Mouse (Mus musculus) naive thymus-derived CD4-positive, alpha-beta T cell, adult 2 months (primary cell): Measurements from ENCODE around the gene Tmem210.

Experiments
- DNase-seq: peaks from one replicate; pipeline ENCODE4 v3.0.0-alpha.2; 2011; ENCODE audit warnings: low read depth

The Tmem210 gene

GRCm38 (mm10) chr2:25297093-25297492 is 9.1 kb downstream of the Tmem210 start:
- DNase-seq: no peak

- DNase-seq: no peak
Observed at GRCm38 (mm10) chr2:25298046-25298445, 10.1 kb downstream of the Tmem210 start.

GRCm38 (mm10) chr2:25303452-25303851 is 15.5 kb downstream of the Tmem210 start:
- DNase-seq: no peak

DNA sequence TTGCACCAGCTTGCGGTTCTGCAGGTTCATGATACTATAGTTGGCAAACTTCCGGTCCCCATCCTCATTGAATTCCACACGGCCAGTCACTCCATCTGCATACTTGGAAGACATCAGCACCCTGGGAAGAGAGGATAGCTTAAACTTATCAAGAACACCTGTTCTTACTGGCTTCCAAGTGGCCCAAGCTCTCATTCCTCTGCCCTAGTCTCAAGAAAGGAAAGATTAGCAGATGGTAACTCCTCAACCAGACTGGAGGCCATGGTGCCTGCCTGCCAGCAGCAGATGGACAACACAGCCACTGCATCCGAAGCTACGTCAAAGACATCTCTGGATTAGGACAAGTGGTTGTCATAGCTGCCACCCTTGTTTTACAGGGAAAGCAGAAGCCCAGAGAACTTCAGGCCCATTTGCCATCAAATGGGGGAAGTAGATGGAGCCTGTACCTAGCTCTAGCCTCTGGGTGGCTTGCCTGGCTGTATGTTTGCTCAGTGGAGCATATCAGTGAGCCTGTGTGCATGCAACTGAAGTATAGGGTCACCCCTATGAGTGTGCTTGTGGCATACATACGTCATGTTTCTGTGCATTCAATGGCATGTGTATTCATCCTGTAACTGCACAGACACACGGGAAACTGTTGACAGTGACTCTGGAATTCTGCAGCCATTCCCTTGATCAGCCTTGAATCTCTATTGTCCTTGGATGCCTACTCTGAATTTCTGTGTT is 16.1 kb downstream of the Tmem210 start:
- no peak for DNase-seq

DNA sequence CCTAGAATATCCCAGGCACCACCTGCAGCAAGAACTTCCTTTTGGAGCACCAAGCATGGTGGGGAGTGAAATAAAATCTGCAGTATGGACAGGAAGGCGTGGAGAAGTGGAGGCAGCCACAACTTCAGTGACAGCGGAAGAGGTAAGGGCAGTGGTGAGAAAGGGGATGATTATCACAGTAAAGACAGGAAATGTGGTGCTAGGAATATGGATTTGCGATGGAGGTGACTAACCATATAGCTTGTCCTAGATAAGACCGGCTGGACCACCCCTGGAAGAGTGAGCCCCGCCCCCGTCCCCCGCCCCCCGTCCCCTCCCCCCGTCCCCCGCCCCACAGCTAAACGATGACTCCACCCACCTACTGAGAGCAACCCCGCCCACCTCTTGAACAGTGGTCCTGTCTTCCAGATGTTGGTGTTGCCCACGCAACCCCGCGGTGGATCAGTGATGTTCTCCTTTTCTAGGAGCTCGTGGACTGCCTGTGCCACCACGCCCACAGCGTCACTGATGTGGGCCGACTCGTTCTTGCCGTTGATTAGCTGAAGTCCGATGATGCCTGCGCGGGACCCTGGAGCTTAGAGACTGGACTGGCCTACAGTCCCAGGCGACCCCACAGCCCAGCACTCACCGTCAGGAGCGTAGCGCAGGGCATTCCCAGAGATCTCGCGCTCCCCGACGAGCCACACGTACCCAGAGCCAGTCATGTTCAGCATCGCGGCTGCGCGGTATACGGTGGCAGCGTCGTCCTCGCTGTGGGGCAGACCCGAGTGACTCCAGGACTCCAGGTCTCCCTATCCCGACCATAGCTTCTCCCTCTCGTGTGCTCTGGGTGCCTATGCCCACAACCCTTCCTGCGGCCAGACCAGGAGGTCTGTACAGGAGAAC is 17.0 kb downstream of the Tmem210 start:
- DNase-seq: peak; percentile 33

- DNase-seq: no peak
Observed at GRCm38 (mm10) chr2:25305587-25306359, 17.8 kb downstream of the Tmem210 start.

DNA sequence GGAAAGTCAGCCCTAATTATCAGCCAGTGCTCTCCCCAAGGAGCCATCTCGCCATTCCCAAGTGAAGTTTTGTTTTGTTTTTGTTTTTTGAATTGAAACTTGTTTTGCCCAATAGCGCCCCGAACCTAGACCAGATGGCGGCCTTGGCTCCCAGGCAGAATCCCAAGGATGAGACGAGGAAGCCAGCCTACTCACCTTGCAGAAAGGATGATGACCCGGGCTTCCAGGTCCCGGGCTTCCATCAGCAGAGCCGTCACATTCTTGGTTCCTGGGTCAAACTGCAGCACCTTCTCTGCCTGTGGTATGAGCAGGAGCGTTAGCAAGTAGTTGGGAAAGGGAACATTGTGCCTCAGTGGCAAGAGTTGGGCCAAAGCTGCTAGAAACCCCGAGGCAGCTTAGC is 22.2 kb downstream of the Tmem210 start:
- no peak for DNase-seq

GRCm38 (mm10) chr2:25310969-25311368 is 23.0 kb downstream of the Tmem210 start:
- DNase-seq: no peak

GRCm38 (mm10) chr2:25311491-25311891 is 23.5 kb downstream of the Tmem210 start:
- no peak for DNase-seq

GRCm38 (mm10) chr2:25318119-25318966 is 30.4 kb downstream of the Tmem210 start:
- no peak for DNase-seq

GRCm38 (mm10) chr2:25318971-25319773 is 31.2 kb downstream of the Tmem210 start, which contains the start of gene Grin1:
Gene Grin1, minus strand, starts transcription at chr2:25319187.
- peak; percentile 66 for DNase-seq

DNA sequence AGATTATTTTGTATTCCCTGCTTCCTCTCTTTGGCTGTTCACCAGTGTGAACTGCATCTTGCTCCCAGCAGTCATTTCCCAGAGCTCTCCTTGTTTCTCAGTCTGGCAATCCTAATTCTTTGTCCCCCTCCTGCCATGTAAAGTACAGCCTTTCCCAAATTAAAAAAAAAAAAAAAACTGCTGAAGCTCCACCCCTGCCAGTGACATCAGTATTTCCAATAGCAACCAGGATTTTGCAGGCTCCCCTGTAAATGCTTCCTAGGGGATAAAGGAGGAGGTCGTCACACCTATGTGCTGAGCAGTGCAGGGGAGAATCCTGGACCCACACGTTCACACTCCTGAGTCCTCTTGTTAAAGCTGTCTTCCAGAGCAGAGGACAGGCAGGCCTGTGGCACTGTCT is 32.1 kb downstream of the Tmem210 start:
- no peak for DNase-seq

- DNase-seq: no peak
Observed at GRCm38 (mm10) chr2:25326036-25326435, 38.1 kb downstream of the Tmem210 start.

DNA sequence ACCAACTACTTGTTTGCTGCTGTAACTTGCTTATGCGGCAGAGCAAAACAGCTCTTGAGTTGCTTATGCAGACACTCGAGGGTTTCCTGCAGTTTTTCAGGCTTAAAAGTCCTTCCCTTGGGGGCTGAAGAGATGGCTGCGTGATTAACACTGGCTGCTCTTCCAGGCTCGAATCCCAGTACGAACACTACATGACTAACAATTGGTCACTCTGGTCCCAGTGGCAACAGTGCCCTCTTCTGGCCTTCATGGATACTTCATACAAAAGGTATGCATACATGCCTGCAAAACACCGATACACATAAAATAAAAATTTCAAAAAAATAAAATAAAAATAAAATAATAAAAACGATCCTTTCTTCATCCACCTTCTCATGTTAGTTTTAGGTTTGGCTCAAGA is 40.5 kb downstream of the Tmem210 start:
- peak; percentile 35 for DNase-seq

GRCm38 (mm10) chr2:25331470-25331869 is 43.5 kb downstream of the Tmem210 start:
- peak; percentile 24 for DNase-seq

GRCm38 (mm10) chr2:25332286-25333160 is 44.6 kb downstream of the Tmem210 start, which contains the start of gene Man1b1:
Gene Man1b1, plus strand, starts transcription at chr2:25332338.
- peak; percentile 100 for DNase-seq

GRCm38 (mm10) chr2:25333569-25333968 is 45.6 kb downstream of the Tmem210 start:
- no peak for DNase-seq

DNA sequence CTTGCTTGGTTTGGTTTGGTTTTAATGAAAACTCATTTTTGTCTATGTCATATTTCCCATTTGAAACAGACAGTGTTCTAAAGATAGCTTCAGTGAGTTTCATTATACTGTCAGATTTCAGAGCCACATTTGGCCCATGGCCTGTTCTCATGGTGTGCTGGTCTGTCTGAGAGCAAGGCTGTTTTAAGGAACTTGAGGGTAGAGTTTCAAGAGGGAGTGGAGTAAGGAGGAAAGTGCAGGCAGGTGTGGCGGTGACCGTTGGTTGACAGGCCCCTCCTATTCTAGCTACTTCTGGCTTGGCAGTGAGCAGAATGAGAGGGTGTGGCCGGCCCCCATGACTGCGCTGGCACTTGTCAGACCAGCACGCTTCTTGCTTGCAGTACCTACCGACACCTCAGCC is 50.4 kb downstream of the Tmem210 start:
- DNase-seq: no peak
